Mouse (Mus musculus): ENCODE results near the gene Thap7.
A peak's percentile ranks its signal among the peaks of the same experiment; 100 is the strongest.
"Not testable (repeated sequence)": the region's sequence is repeated elsewhere in the genome, so short reads cannot be mapped to it uniquely, and the experiment has no call there.

Gene Thap7

DNA sequence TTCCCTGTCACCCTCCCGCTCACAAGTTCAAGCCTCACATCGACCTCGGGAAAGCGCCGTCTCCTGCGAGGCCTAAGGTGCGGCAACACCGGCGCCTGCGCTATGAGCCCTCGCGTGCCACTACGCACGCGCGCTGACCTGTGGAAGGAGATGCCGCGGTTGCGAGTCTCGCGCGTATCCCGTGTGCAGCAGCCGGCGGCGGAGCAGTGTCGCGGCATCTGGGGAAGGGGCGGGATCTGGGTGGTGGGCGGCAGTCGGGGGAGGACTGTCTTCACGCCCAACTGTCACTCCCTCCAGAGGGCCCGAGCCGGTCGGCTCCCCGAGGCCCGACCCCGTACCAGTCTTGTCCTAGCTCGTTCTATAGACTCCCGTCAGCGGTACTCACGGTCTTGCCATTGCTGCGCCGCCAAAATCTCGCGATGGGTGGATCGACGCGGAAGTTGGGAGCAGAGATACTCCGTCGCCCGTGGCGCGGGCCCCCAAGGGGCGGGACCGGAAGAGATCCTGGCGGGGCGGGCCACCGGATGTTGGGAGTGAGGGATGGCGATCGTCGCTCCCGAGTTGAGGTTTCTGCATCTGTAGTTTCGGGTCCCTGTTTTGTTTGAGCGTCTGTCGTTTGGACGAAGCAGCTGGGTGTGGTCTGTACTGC lies at the start of gene Thap7:
Gene Thap7 (minus strand): TSS at position 497 of the 649 bp plus-strand sequence.
- DNase-seq, result peak; percentile 97

DNA sequence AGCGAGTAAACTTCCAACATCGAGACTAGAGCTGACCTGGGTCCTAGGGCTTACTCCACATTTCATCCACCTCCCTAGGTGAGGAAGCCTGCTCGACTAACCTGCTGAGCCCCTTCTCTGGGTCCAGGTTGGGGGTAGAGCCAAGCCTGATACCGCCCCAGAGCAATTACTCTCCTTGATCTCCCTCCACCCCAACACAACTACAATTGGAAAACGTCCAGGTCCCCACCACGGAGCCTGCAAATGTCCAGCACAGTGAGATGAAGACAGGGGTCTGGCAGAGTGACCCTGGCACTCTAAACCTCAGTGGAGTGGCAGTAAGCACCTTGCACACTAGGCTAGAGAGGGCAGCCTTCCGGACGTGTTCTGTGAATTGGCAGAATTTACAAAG lies 45.9 kb upstream of the Thap7 start:
- no peak for DNase-seq

DNA sequence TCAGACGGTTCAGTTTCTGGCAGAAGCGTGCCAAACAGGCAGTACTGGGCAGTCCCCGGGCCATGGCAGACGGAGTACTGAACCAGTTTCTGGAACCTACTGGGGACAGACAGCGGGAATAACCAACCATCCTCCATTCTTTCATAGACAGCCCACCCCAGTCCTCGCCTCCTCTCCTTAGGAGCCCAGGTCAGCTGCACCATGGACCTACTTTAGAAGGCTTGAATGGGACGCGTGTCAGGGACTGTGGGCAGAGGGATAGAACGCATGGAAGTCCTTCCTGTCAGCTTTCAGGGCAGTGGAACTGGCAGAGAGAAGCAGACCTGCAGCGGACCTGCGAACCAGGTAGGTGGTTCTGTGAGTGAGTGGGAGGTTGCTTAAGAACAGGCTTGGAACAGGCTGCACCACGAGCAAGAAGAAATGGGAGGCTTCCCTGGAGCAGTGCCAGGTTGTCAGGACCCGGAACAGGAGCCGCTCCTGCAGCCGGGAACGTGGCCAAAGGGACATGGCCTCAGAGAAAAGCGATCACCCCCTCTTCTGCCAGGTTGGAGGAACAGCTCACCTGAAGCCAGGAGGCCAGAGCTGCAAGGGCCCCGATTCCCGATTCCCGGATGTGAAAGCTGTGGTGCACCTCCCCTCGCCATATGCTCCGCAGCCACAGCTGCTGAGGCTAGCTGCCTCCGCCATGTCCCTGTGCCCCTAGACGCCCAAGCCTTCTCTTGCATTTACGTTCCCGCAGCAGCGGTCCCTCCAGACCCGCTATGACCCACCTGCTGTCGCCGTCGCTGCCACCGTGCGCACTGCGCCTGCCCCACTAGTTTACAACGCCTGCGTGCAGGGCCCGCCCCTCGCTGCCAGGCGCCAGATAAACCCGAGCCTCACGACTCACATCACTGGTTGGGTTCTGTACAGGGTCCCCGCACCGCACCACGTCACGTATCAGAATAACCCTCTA lies 45.2 kb upstream of the Thap7 start:
- peak; percentile 85 for DNase-seq

DNA sequence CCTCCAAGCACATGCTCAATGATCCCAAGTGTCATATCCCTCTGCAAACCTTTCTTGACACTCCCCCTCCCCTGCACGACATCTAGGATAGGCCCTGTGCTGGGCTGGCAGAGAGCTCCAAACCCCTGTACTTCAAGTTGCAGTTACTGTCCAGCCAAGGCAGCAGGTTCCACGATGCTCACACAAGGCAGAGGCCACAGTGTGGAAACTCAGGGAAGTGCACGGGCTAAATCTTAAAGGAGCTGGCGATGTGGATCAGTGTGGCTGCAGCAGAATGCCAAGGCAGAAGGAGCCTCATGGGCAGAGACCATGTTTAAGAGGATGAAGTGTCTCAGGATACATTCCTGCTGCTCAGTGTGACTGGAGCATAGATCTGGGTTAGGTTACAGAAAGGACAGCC lies 35.2 kb upstream of the Thap7 start:
- DNase-seq, result no peak

DNA sequence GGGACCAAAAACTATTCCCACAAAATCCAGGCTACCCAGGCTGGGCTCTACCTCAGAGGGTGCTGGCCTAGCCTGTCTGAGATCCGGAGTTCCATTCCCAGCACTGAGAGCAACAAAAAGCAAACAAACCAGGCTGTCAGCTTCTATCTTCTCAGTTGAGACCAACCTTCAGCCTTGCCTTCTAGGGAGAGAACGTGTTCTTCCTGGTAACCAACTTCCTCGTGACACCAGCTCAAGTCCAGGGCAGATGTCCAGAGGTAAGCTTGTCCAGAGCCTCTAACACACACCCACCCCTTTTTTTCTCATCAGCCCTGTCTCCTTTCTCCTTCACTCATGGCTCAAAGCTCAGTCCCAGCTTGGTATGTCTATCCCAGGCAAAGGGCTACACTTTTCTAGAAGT lies 33.8 kb upstream of the Thap7 start:
- no peak for DNase-seq

DNA sequence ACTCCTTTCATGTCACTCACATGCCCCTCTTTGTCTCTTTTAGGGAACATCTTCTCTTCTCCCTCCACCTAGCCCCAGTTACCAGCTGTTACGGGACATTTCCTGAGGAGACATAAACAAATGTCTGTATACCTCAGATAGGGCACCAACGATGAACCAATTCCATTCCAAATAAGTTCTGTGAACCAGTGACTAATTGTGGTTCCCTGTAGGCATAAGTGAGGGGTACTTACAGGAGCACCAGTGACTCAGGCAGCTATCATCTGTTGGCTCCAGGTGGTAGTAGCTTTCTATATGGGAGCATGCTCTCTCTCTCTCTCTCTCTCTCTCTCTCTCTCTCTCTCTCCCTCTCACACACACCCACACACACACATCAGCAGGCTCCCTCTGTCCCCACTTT lies 33.3 kb upstream of the Thap7 start:
- DNase-seq, result no peak

DNA sequence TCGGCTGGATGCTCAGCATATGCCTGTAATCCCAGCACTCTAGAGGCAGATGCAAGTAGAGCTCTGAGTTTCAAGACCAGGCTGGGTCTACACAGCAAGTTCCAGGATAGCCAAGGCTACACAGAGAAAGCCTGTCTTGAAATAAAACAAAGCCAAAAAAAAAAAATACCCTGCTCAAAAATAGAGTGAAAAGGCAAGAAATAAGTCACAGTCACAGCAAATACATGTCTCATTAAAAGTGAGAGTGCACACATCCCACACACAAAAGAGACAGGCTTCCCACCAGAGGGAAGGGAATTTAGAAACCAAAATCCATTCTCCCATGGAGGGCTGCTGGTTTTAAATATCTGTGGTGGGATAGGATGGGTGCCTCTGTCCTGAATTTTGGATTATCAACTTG lies 32.6 kb upstream of the Thap7 start:
- DNase-seq, result no peak

DNA sequence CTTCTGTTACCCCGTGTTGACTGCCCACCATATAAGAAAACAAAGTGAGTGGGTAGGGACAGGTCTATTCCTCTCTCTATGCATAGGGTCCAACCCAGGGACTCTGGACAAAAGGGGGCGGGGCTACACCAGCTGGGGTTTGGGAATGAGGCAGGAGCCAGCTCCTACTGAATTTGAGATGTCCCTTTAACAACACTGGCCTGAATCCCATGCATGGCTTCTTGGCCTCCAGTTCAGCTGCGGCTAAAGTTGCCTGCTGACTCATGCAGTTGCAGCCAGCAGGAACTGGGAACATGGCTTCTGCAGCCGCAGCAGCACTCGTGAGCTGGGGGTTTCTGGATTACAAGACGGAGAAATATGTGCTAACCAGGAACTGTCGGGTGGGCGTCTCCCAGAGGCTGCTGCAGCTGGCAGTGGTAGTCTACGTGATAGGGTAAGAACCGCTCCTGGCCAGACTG lies 30.8 kb upstream of the Thap7 start, which contains the start of gene P2rx6:
Gene P2rx6 (plus strand): TSS at position 135 of the 458 bp plus-strand sequence.
- peak; percentile 42 for DNase-seq

DNA sequence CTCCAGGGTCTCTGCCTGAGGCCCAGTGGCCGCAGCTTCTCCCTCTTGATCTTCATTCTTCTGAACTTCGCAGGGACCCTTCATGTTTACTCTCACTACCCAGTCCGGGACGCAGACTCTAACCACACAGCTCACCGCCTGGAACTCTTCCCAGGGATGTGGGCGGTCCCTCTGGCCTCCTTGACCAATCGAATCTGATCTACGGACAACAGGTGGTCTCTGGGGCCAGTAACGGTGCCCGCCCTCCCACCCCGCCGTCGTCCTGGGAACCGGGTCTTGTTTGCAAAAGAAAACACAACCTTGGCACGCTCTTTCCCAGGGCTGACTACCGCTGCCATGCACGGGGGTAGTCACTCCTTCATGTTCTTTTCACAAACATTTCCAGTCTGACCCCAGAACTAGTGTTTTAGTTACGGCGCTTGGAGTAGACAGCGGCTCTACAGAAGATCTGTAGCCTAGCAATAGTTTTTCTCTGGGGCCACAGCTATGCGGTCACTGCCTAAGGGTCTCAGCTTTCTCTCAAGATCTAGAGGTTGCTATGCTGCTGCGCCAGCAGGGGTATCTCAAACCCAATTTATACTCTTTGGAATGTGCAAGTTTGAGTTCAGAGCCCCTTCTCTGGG lies 30.3 kb upstream of the Thap7 start, which contains the start of gene Lrrc74b:
Gene Lrrc74b (minus strand): TSS at position 120 of the 623 bp plus-strand sequence.
- peak; percentile 62 for DNase-seq

DNA sequence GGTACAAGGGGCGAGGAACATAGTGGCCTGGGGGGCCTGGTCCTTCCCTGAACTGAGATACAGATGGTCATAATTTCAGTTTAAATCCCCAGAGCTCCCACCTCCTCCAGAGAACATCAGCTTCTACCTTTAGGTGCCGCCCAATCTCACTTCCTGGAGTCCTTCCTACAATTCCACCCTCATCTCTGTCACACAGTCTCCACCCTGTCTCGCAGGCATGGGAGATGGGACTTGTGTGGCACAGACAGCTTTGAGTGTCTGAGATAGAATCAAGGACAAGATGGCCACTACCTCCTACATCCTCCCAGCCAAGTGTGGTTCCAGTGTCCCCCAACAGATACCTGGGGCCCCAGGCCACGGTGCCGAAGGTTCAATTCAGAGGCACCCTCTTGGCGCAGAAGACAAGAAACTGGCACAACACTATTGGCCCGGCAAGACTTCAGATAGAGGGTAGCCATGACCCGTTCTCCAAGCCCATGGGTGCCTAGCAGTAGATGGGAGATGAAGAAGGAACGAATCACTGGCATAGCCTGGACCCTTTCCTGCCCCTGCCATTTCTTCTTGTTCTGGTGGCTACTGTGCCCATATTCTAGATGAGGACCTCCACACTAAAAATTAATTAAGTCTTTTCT lies 28.6 kb upstream of the Thap7 start:
- no peak for DNase-seq

DNA sequence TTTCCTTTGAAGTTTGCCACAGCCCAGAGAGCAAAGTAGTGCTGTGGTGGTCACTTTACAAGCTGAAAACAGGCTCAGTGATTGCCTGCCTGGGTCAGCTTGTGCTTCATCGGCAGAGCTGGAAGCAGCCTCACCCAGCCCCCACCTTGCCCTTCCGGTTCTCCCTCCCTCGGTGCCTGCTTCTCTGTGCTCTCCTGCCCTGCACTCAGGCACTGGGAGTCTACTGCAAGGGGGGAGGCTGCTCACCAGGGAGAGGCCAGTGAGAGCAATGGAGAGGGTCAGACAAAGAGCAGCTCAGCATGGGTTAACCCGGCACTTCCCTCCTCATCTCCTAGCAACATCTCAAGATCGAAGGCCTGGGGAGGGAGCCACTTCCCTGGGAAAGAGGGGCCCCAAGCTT lies 27.9 kb upstream of the Thap7 start:
- DNase-seq, result no peak

DNA sequence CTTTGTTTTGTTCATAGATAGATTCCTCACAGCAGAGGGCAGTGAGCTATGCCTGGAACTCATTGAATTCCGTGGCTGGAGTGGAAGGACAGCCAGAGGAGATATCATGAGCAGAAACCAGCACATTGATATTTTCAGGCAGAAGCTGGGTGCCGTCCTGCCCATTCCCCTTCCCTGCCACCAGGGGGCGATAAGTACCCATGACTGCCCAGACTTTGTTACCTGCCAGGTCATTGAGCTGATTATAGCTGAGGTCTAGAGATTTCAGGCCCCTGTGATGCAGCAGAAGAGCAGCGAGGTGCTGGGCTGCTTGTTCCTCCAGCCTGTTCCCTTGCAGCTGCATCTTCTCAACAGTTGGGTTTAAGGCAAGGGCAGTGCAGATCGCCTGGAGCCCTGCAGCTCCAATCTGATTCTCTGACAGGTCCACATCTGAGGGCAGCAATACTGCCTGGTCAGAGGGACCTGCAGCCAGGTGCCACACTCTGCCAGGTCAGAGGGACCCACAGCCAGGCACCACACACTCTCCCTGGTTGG lies 27.1 kb upstream of the Thap7 start:
- DNase-seq, result peak; percentile 77

DNA sequence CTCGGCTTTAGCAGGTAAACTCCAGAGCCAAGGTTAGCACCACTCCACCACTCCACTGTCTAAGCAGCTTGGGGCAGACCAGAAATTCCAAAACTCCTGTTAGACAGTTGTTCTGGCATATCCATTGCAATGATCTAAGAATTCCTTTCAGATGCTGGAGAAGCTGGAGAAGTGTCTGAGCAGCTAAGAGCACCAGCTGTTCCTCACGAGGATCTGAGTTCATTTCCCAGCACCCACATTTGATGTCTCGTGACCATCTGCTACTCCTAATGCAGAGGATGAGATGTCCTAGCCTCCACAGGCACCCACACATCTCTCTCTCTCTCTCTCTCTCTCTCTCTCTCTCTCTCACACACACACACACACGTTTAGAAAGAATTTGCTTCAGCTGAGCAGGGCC lies 26.0 kb upstream of the Thap7 start:
- no peak for DNase-seq

DNA sequence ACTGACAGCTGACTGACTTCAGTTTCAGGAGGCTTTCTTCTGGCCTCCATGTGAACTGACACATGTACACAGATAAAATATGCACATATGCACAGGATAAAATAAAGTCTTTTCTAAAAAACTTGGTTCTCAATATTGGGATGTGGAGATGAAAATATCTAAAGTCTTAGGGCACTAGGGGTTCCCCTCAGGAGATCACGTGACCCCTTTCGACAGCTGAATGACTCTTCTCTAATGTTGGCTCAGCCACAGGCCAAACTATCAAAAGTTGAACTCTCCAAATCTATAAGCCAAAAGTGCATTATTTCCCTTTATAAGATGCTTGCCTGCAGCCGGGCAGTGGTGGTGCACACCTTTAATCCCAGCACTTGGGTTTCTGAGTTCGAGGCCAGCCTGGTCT lies 25.2 kb upstream of the Thap7 start:
- DNase-seq, result no peak

DNA sequence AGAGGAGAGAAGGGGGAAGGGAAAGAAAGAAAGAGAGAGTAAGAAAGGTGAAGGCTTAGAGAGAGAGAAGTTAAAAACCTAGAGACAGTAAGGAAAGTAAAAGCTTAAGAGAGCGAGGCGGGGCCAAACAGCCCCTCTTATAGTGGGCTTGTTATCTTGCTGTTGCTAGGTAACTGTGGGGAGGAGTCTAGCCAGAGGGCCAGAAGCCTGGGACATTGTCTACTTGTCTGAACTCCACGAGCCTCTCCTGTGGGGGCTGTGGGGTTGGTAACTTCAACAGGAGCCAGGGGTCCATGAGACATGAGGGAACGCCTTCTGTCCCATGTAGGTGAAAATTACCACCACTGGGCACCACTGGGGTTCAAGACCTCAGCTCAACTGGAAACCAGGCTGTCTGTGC lies 23.8 kb upstream of the Thap7 start:
- DNase-seq, result not testable (repeated sequence)

DNA sequence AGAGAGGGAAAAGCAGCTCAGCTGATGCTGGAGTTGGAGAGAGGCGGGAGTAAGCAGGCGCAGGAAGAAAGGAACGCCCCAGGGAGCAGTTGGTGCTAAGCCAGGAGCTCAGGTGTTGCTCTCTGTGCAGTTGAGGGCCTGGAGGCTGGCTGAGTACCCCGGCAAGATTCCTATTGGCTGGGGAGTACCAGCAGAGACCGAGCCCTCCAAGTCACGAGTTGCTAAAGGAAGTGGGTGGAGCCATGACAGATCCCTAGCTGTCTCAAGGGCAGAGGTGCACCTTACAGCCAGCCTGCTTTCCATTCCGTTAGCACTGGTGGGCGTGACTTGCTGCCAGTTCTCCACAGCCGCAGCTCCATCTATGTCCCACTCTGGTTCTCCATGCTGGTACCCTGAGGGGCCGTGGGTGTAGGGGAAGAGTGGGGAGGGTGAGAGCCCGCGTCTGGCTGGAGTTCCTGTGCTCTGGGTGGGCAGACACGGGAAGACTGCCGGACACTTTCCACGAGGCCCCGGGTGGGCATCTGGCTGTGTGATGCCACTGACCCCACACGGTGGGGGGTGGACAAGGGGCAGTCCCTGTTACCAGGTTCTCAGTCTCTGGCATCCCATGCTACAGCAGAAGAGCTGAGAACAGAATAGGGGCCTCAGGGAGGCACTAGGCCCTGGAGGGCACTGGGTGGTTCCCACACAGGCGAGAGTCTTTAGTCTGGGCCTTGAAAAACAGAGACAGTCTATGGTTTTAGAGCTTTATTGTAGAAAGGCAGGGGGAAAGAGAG lies 23.2 kb upstream of the Thap7 start:
- DNase-seq, result peak; percentile 82

DNA sequence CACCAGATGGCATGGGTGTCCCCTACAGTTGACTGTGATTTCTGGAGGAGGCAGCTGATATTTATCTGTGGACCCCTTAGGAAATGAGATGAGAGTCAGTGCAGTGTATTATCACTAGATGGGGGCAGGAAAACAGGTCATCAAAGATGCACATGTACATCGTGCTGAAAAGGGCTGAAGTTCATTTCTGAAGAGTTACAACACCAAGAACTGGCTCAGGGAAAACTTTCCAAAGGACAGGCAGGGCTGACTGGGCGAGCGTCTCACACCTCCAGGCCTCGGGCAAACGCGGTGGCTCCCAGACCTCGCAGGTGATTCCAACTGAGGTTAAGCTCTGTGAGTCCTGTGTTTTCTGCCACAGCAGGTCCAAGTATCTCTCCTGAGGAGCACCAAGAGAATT lies 21.9 kb upstream of the Thap7 start:
- DNase-seq, result no peak

DNA sequence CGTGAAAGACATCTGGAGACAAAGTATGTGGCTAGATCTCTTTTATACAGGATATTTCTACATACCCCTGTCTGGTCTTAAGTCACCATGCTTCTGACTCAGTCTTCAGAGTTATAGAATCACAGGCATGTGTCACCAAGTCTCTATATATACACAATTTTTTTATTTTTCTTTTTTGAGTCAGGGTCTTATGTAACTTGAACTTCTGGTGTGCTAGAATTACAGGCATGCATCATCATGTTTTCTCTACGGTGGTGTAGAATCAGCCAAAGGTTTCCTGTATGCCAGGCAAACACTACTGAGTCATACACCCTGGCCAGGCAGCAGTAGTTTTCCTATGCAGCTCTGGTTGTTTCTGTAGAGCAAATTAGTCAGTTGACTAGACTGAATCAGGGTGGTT lies 11.7 kb upstream of the Thap7 start:
- DNase-seq, result no peak

DNA sequence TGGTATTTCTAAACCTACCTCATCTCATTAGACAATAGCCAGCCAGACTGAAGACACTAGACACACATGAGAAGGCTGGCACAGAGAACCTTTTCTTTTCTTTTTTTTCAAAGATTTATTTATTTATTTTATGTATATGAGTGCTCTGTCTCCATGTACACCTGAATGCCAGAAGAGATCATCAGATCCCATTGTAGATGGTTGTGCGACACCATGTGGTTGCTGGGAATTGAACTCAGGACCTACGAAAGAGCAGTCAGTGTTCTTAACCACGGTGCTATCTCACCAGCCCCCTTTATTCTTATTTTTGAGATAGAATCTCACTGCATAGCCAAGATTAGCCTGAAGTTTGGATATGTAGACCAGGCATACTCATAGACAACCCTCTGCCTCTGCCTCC lies 5.6 kb upstream of the Thap7 start:
- DNase-seq, result no peak

DNA sequence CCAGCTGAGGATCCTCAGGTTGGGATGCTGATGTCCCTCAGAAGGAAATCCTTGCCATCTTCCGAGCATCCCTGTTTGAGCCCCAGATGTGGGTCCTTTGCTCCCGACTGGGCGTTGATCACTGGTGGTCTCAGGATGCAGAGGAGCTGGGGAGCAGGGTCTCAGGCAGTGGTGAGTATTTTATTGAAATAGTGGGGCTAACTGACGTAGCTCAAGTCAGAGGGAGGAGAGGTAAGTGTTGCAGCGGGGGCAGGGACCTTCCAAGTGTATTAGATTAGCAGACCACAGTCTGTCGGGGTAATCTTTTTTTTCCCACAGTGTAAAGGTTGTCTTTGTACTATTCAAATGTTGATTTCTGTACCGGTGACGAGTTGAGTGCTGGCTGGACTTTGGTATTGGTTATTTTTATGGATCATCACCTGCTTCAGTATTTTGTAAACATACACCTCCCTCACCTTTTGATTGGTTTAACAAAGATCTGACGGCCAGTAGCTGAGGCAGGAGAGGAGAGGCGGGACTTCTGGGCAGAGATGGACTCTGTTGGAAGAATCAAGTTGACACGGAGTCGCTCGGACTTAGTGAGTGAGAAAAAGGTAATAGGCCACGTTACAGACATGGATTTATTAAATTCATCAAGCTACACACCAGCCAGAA lies 1.9 kb upstream of the Thap7 start:
- no peak for DNase-seq

DNA sequence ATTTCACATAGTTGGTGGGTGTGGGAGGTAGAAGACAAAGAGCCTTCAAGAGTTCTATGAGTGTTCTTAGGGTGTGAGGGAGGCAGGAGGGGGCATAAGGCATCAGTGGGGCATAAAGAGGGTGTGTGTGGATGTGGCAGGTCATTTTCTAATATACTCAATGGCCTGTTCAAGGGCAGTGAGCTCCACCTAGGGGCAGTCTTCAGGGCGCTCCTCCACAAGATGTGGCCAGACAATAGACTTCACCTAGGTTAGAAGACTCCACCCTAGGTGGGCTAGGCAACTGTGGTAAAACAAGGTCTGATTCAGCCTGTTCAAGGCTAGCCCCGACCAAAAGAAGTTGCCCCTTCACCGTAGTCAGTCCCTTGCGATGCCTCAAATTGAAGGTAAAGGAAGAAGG lies 1.3 kb upstream of the Thap7 start:
- DNase-seq, result peak; percentile 52

Measured in kidney, postnatal 14 days (tissue).